Mouse (Mus musculus): ENCODE measurements around the gene Tsen34. TPM values are rescaled to one million over a fixed set of nuclear protein-coding genes. Genes with fewer than 3 reads are reported as not detected.

The Tsen34 gene
- polyA plus RNA-seq, 1 experiment from 2014 or later: 287 TPM

DNA sequence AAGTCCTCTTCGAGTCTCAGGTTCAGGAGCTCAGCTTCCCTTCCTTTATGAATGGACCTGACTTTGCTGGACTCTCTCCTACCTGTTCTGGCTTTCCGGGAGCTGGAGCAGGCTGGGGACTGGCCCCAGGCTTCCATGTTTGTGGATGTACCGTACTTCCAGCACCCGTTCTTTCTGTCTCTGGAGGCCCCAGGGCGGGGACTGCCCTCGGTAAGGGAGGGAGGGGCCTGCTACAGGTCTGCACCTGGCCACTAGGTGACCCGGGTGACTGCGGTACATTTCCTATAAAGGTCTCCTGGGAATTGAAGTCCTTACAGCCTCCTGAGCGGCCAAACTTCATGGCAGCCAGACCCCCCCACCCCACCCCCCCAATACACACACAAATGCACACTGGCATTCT is 15.3 kb upstream of the Tsen34 start, which contains the start of gene Tmc4:
Gene Tmc4, minus strand, starts transcription at position 212 of the 400 bp plus-strand sequence.
- Histone ChIP-seq H3K36me3 (ENCODE audit: control insufficient read depth, insufficient read depth, low read length) (peaks cover 15% of the 10 kb centered on the region; the same call in 1 of the 2 replicates), H3K27ac (ENCODE audit: low read depth, low read length) (no peak within 1 kb of the TSS), H3K9me3 (ENCODE audit: control insufficient read depth, low read length) (no peaks in the 10 kb centered on the region), H3K4me2 (replicated peaks; ENCODE audit: low read depth, low read length) (peak within 1 kb of the TSS; percentile 10; the same call in 1 of the 2 replicates), H3K4me1 (ENCODE audit: control insufficient read depth, insufficient read depth, low read length) (no peaks in the 10 kb centered on the region), H3K4me3 (ENCODE audit: low read length) (peak within 1 kb of the TSS; percentile 17), H3K27me3 (ENCODE audit: control insufficient read depth, insufficient read depth, low read length) (no peaks in the 10 kb centered on the region), H3K9ac (ENCODE audit: low read depth, low read length) (peak within 1 kb of the TSS; percentile 45)
- 49% methylated on average over 9 of the region's 9 CpGs for WGBS
- 0 out of 2 replicates have a peak, but pooled peaks have one; percentile 32 for ATAC-seq (ENCODE audit: low FRiP score, low TSS enrichment)

DNA sequence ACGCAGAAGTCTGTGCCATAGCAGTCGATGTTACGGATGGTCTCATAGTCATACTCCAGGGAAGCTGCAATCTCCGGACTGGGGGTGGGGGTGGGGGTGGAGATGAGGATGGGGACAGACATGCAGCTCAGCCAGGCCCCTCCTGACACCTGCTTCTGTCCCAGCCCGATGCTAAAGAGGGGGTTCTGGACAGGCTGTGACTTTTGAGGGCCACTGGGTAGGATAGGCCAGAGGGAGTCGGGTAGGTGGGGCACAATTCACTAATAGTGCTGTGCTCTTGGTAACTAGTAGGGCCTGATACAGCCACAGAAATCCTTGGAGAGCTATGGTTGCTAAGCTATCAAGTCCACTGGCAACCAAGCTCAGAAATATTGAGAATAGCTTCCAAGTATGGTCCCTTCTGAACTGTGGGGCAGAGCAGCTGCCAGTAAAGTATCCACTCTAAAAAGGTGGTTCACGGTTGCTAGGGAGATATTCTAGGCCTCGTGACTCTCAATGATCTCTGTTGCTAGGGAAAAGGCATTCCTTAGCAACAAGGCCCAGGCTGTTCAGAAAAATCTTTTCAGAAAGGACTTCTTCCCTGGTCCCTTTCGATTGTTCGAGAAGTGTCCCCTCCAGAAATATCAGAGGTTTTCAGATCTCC is 8.6 kb upstream of the Tsen34 start:
- Histone ChIP-seq H3K4me1 (ENCODE audit: control insufficient read depth, insufficient read depth, low read length) (no peaks in the 10 kb centered on the region), H3K9me3 (ENCODE audit: control insufficient read depth, low read length) (no peaks in the 10 kb centered on the region), H3K27ac (ENCODE audit: low read depth, low read length) (no peak overlapping the region), H3K27me3 (ENCODE audit: control insufficient read depth, insufficient read depth, low read length) (no peaks in the 10 kb centered on the region), H3K4me2 (replicated peaks; ENCODE audit: low read depth, low read length) (no peak overlapping the region), H3K9ac (ENCODE audit: low read depth, low read length) (no peak overlapping the region), H3K36me3 (ENCODE audit: control insufficient read depth, insufficient read depth, low read length) (peaks cover 47% of the 10 kb centered on the region; the same call in 1 of the 2 replicates), H3K4me3 (ENCODE audit: low read length) (no peak overlapping the region)
- ATAC-seq (ENCODE audit: low FRiP score, low TSS enrichment): no peak
- 88% methylated on average over 10 of the region's 10 CpGs for WGBS

DNA sequence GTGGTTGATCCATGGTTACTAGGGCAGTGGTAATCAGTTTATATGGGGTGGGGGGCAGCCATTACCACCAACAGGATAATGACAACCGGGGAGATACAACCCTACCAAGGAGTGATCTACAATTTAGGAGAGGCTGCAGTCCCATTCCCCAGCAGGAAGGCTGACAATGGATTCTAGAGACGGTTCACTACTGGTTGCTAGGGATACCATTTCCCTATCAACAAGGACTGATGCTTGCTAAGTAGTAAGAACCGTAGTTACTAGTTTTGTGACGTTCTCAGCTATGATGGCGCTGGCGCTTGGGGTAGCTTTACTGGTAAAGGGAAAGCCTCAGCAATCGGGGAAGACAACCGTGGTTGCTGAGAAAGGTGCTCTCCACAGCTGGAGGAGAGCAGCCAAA is 8.0 kb upstream of the Tsen34 start:
- H3K36me3 ChIP-seq (ENCODE audit: control insufficient read depth, insufficient read depth, low read length): peaks cover 47% of the 10 kb centered on the region; the same call in 1 of the 2 replicates
- H3K27me3 ChIP-seq (ENCODE audit: control insufficient read depth, insufficient read depth, low read length): no peaks in the 10 kb centered on the region
- no peak overlapping the region for H3K4me3 ChIP-seq (ENCODE audit: low read length)
- H3K4me1 ChIP-seq (ENCODE audit: control insufficient read depth, insufficient read depth, low read length): no peaks in the 10 kb centered on the region
- no peaks in the 10 kb centered on the region for H3K9me3 ChIP-seq (ENCODE audit: control insufficient read depth, low read length)
- no peak overlapping the region for H3K9ac ChIP-seq (ENCODE audit: low read depth, low read length)
- no peak overlapping the region for H3K4me2 ChIP-seq (replicated peaks; ENCODE audit: low read depth, low read length)
- WGBS: 89% methylated on average over 8 of the region's 8 CpGs
- H3K27ac ChIP-seq (ENCODE audit: low read depth, low read length): no peak overlapping the region
- ATAC-seq (ENCODE audit: low FRiP score, low TSS enrichment): no peak

DNA sequence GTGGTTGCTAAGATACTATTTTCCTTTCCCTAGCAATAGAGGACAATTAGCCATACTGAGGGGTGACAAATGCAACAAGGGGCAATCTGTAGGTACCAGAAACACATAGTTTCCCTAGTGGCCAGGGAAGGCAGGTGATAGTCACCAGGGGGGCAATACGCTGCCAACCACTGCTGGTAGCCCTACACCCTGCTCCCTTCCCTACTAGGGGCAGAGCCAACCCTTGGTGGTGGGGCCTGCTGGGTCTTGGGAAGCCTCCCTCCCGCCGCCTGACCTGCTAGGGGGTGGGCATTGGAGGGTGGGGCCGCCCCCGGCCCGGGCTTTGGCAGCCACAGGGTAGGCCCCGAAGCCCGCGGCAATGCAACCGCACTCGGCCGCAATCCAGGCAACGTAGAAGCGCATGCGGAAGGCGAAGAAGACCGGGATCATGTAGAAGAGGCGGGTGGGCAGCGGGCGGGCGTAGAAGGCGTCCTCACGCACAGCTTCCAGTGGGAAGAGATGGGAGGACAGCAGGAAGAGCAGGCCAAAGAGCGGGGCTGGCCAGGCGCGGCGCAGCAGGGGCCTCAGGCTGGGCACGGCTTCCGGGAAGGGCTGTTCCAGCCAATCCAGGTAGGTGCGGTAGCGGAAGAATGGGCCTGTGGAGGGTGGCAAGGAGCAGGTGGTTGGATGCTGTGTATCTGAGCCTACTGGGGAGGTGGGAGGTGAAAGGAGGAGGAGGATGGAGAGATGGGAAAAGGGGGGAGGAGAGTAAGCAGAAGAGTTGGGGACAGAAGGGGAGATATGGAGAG is 7.1 kb upstream of the Tsen34 start:
- Histone ChIP-seq H3K27ac (ENCODE audit: low read depth, low read length) (no peak overlapping the region), H3K4me1 (ENCODE audit: control insufficient read depth, insufficient read depth, low read length) (no peaks in the 10 kb centered on the region), H3K9ac (ENCODE audit: low read depth, low read length) (no peak overlapping the region), H3K4me2 (replicated peaks; ENCODE audit: low read depth, low read length) (no peak overlapping the region), H3K36me3 (ENCODE audit: control insufficient read depth, insufficient read depth, low read length) (peaks cover 47% of the 10 kb centered on the region; the same call in 1 of the 2 replicates), H3K9me3 (ENCODE audit: control insufficient read depth, low read length) (no peaks in the 10 kb centered on the region), H3K27me3 (ENCODE audit: control insufficient read depth, insufficient read depth, low read length) (no peaks in the 10 kb centered on the region), H3K4me3 (ENCODE audit: low read length) (no peak overlapping the region)
- ATAC-seq (ENCODE audit: low FRiP score, low TSS enrichment): no peak
- 86% methylated on average over 31 of the region's 31 CpGs for WGBS

DNA sequence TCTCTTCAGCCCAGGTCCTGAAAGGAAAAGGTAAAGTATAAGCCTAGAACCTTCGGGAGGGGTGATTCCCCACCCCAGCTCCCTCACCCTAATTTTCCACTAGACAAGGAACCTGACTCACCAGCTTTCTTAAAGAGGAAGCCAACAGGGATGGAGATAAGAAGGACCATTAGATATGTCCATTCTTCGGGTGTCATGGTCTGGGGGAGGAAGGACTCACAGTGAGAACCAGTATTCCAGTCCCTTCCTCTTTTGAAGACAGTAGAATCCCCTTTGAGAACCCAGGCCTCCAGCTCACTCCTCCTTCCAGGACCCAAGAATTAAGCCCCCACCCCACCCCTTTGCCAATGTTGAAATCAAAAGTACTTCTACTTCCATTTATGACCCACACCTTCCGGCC is 744 bp upstream of the Tsen34 start:
- Histone ChIP-seq H3K27me3 (ENCODE audit: control insufficient read depth, insufficient read depth, low read length) (no peaks in the 10 kb centered on the region), H3K27ac (ENCODE audit: low read depth, low read length) (0 out of 2 replicates have a peak overlapping the region, but pooled peaks have one; percentile 94), H3K36me3 (ENCODE audit: control insufficient read depth, insufficient read depth, low read length) (peaks cover 34% of the 10 kb centered on the region; the same call in 1 of the 2 replicates), H3K4me1 (ENCODE audit: control insufficient read depth, insufficient read depth, low read length) (peaks cover 15% of the 10 kb centered on the region), H3K9me3 (ENCODE audit: control insufficient read depth, low read length) (no peaks in the 10 kb centered on the region), H3K9ac (ENCODE audit: low read depth, low read length) (peak overlapping the region; percentile 89), H3K4me2 (replicated peaks; ENCODE audit: low read depth, low read length) (peak overlapping the region; percentile 81), H3K4me3 (ENCODE audit: low read length) (peak overlapping the region; percentile 79)
- 19% methylated on average over 3 of the region's 3 CpGs for WGBS
- no peak for ATAC-seq (ENCODE audit: low FRiP score, low TSS enrichment)

DNA sequence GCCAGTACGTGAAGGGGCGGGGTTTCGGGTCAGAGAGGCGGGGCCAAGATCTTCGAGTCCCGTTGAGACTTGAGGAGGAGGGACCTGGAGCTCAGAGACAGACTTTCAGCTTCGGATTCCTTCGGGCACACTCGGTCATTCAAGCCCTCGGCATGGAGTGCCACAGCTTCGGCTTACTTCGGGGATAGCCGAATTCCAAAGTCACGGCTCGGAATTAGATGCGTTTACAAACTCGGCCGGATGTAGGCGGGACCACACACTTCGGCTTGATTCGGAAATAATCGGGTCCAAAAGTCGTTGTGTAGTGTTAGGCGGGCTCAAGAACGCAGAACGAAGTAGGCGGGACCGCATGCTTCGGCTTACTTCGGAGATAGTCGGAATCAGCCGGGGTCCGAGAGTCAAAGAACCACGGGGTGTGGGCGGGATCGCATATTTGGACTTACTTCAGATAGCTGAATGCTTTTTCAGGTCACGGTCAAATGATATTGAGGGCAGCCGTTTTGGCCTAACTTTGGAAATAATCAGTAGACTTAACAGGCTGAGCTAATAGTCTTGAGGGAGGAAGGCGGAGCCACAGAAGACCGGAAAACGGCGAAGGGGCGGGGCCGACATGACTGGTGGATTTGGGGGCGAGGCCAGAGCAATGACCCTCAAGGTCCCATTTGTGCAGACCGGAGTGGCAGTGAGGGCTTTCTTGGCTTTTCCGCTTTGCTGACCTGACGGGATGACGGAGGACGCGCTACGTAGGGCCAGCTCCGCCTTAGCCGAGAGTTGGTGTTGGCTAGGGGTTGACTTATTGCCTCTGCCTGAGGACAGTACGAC is 535 bp downstream of the Tsen34 start, which contains the start of gene Mboat7:
Gene Mboat7, minus strand, starts transcription at position 537 of the 822 bp plus-strand sequence.
- H3K36me3 ChIP-seq (ENCODE audit: control insufficient read depth, insufficient read depth, low read length): peaks cover 34% of the 10 kb centered on the region
- H3K27me3 ChIP-seq (ENCODE audit: control insufficient read depth, insufficient read depth, low read length): no peaks in the 10 kb centered on the region
- peak within 1 kb of the TSS; percentile 89 for H3K9ac ChIP-seq (ENCODE audit: low read depth, low read length)
- ATAC-seq (ENCODE audit: low FRiP score, low TSS enrichment): peak; percentile 91
- peak within 1 kb of the TSS; percentile 79 for H3K4me3 ChIP-seq (ENCODE audit: low read length)
- H3K9me3 ChIP-seq (ENCODE audit: control insufficient read depth, low read length): no peaks in the 10 kb centered on the region
- peak within 1 kb of the TSS; percentile 81 for H3K4me2 ChIP-seq (replicated peaks; ENCODE audit: low read depth, low read length)
- H3K27ac ChIP-seq (ENCODE audit: low read depth, low read length): peak within 1 kb of the TSS; percentile 94
- under 1% methylated on average over 55 of the region's 55 CpGs for WGBS
- peaks cover 15% of the 10 kb centered on the region for H3K4me1 ChIP-seq (ENCODE audit: control insufficient read depth, insufficient read depth, low read length)

DNA sequence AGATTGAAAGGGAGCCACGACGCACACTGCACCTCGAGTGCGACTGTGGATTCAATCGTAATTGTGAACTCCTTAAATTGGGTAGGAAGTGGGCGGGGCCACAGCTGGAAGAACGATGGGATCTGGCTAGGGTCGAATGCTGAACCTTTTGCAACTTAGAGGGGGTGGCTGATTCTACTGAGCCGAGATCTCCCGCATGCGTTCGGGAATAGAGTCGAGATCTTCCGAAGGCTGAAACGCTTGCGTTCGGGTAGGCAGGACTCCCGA is 1.1 kb downstream of the Tsen34 start:
- 0% methylated on average over 18 of the region's 18 CpGs for whole genome bisulfite sequencing
- Histone ChIP-seq H3K9ac (ENCODE audit: low read depth, low read length) (peak overlapping the region; percentile 89), H3K4me2 (replicated peaks; ENCODE audit: low read depth, low read length) (peak overlapping the region; percentile 81), H3K4me1 (ENCODE audit: control insufficient read depth, insufficient read depth, low read length) (peaks cover 15% of the 10 kb centered on the region), H3K4me3 (ENCODE audit: low read length) (peak overlapping the region; percentile 79), H3K27me3 (ENCODE audit: control insufficient read depth, insufficient read depth, low read length) (no peaks in the 10 kb centered on the region), H3K36me3 (ENCODE audit: control insufficient read depth, insufficient read depth, low read length) (peaks cover 35% of the 10 kb centered on the region), H3K9me3 (ENCODE audit: control insufficient read depth, low read length) (no peaks in the 10 kb centered on the region), H3K27ac (ENCODE audit: low read depth, low read length) (peak overlapping the region; percentile 94)
- no peak for ATAC-seq (ENCODE audit: low FRiP score, low TSS enrichment)

DNA sequence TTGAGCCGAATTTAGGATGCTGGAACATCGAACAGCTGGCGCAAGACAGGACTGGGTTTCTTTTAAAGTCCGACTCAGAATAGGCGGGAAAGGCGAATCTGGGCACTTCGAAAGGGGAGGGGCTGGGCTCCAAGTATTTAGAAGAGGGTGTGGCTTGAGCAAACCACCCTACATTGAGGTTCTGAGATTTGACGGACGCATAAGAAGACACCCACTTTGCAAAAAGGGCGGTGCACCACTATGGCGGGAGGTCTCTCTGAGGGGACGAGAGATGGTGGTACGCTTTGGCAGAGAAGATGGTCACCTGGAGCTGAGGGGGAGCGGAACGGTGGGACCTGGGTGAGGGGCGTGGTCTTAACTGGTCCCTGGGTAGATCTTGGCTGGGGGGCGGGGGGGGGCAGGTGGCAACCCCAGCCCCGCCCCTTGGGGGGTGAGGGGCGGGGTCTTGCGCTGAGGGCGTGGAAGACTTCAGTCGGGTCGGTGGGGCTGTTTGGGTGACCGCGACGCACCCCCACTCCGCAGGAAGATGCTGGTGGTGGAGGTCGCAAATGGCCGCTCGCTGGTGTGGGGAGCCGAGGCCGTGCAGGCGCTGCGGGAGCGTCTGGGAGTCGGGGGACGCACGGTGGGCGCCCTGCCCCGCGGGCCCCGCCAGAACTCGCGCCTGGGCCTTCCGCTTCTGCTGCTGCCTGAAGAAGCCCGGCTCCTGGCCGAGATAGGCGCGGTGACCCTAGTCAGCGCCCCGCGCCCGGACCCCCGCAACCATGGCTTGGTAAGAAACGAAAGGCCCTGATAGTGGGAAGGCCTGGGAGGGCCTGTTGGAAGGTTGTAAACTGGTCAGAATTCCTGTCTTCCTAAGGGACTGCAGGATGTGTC is 1.6 kb downstream of the Tsen34 start:
- Histone ChIP-seq H3K9ac (ENCODE audit: low read depth, low read length) (peak overlapping the region; percentile 89), H3K36me3 (ENCODE audit: control insufficient read depth, insufficient read depth, low read length) (peaks cover 37% of the 10 kb centered on the region), H3K4me3 (ENCODE audit: low read length) (peak overlapping the region; percentile 79), H3K4me2 (replicated peaks; ENCODE audit: low read depth, low read length) (peak overlapping the region; percentile 81), H3K9me3 (ENCODE audit: control insufficient read depth, low read length) (no peaks in the 10 kb centered on the region), H3K27me3 (ENCODE audit: control insufficient read depth, insufficient read depth, low read length) (no peaks in the 10 kb centered on the region), H3K27ac (ENCODE audit: low read depth, low read length) (peak overlapping the region; percentile 94), H3K4me1 (ENCODE audit: control insufficient read depth, insufficient read depth, low read length) (peaks cover 15% of the 10 kb centered on the region)
- ATAC-seq (ENCODE audit: low FRiP score, low TSS enrichment): peak; percentile 77
- WGBS: under 1% methylated on average over 40 of the region's 55 CpGs

All from kidney, embryonic 14.5 days (tissue).